Mouse (Mus musculus) midbrain, embryonic 14.5 days (tissue): Measurements from ENCODE around the gene Caln1. TPM values are rescaled to one million over a fixed set of nuclear protein-coding genes. Genes with fewer than 3 reads are reported as not detected.

Experiments used
- ATAC-seq: fragments of 200-750 bp; cut with Nextera tagmentation; 2 replicates; pipeline ENCODE4 v1.8.0; 2017; ENCODE audit warnings: moderate number of reproducible peaks, moderate library complexity; ENCODE audit not compliant: low FRiP score, low TSS enrichment
- DNase-seq: peaks from one replicate; pipeline ENCODE4 v3.0.0-alpha.2; 2015
- H3K27ac ChIP-seq: fragments of 300-500 bp; sonication (generic); replicated peaks from 2 replicates; pipeline ENCODE4 v1.5.1; 2014; ENCODE audit warnings: mild to moderate bottlenecking, low read depth, low read length, moderate library complexity
- H3K27me3 ChIP-seq: fragments of 300-500 bp; sonication (generic); 2 replicates; pipeline ENCODE4 v1.6.1; 2014; ENCODE audit warnings: low read length, control low read depth, mixed read lengths; ENCODE audit not compliant: control insufficient read depth, insufficient read depth
- H3K36me3 ChIP-seq: fragments of 300-500 bp; sonication (generic); 2 replicates; pipeline ENCODE4 v1.6.1; 2014; ENCODE audit warnings: low read length, control low read depth; ENCODE audit not compliant: control insufficient read depth, insufficient read depth
- H3K4me1 ChIP-seq: fragments of 300-500 bp; sonication (generic); 2 replicates; pipeline ENCODE4 v1.6.1; 2014; ENCODE audit warnings: mild to moderate bottlenecking, antibody characterized with exemption, low read length, control low read depth; ENCODE audit not compliant: control insufficient read depth, insufficient read depth
- H3K4me2 ChIP-seq: fragments of 300-500 bp; sonication (generic); 2 replicates; pipeline ENCODE4 v1.6.1; 2014; ENCODE audit warnings: mild to moderate bottlenecking, low read length, moderate library complexity
- H3K4me3 ChIP-seq: fragments of 300-500 bp; sonication (generic); replicated peaks from 2 replicates; pipeline ENCODE4 v1.5.1; 2014; ENCODE audit warnings: low read depth, low read length
- H3K9ac ChIP-seq: fragments of 300-500 bp; sonication (generic); replicated peaks from 2 replicates; pipeline ENCODE4 v1.6.1; 2014; ENCODE audit warnings: mild to moderate bottlenecking, low read length, moderate library complexity
- H3K9me3 ChIP-seq: fragments of 300-500 bp; sonication (generic); 2 replicates; pipeline ENCODE4 v1.6.1; 2016; ENCODE audit warnings: low read length, control low read depth, mixed read lengths; ENCODE audit not compliant: control insufficient read depth
- WGBS: fragments of 180-500 bp; shearing (Covaris S2); extraction: QIAGEN DNeasy Blood & Tissue Kit; methylation state at CpG from one replicate; pipeline ENCODE4 v1.1.7; 2014; 5-methylcytosine and 5-hydroxymethylcytosine counted together
- polyA plus RNA-seq: library from polyadenylated mRNA; unstranded; fragments of >200 nt; fragmentation: Nextera tagmentation; extraction: Ambion mirVana; gene quantifications from 2 replicates; pipeline ENCODE4 v1.2.1, GENCODE M21; 2014

Caln1 gene
- polyA plus RNA-seq, 1 experiment from 2014 or later: 8.4 TPM

DNA sequence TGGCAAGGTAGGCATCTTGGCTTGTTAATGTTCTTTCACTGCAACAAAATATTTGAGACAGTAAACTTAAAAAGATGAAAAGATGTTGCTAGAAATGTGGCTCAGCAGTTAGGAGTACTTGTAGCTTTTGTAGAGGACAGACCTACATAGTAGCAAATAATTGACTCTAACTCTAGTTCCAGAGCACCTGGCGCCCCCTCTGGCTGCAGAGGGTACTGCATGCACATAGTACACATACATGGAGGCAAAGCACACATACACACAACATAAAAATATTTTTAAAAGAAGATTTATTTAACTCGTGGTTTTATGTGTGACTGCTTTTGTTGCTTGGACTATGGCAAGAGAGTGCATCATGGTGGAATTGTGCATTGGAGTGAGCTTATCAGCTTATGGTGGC, 151.3 kb downstream of the Caln1 start:
- H3K27me3 ChIP-seq: no peaks in the 10 kb centered on the region
- WGBS: 76% methylated on average over 2 of the region's 2 CpGs
- H3K4me2 ChIP-seq: no peak overlapping the region
- no peaks in the 10 kb centered on the region for H3K4me1 ChIP-seq
- no peak overlapping the region for H3K27ac ChIP-seq
- no peak for DNase-seq
- no peaks in the 10 kb centered on the region for H3K36me3 ChIP-seq
- ATAC-seq: no peak
- H3K4me3 ChIP-seq: no peak overlapping the region
- no peaks in the 10 kb centered on the region for H3K9me3 ChIP-seq
- no peak overlapping the region for H3K9ac ChIP-seq

DNA sequence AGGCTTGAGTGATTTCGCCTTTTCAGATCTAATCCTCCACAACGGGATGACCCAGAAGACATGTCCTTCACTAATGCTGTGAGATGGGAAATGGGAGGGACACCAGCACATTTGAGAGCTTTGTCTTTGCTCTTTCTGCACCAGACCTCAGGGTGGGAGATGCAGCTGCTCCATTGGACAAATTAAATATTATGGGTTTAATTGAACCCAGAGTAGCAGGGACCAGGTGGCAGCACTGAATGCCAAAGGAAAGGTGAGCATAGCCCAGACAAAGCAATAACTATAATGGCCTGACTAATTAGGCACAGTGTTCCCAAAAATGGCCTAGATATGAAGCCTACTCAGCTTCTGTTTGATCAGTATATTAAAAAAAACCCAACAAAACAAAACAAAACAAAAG, 158.2 kb downstream of the Caln1 start:
- DNase-seq: no peak
- 81% methylated on average over 2 of the region's 2 CpGs for WGBS
- Histone ChIP-seq H3K4me2 (no peak overlapping the region), H3K27ac (no peak overlapping the region), H3K4me1 (no peaks in the 10 kb centered on the region), H3K9ac (no peak overlapping the region), H3K36me3 (no peaks in the 10 kb centered on the region), H3K9me3 (no peaks in the 10 kb centered on the region), H3K4me3 (no peak overlapping the region), H3K27me3 (no peaks in the 10 kb centered on the region)
- ATAC-seq: no peak

DNA sequence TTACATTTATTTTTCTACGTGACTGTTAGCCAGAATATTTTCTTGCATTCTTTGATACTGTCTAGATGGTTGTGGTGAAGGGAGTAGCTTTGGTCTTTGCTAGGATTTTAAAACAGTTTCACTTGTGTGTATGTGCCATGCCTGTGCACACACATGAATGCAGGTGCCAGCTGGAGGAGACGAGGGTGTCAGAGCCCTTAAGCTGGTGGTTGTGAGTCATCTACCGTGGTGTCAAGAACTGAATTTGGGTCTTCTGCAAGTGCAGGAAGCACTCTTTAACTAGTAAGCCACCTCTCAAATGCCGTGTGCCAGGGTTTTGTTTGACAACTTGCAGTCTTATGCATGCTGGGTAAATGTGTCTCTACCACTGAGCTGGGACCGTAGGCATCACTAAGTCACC, 178.2 kb downstream of the Caln1 start:
- no peak overlapping the region for H3K4me2 ChIP-seq
- no peak overlapping the region for H3K4me3 ChIP-seq
- H3K9ac ChIP-seq: no peak overlapping the region
- WGBS: 91% methylated on average over 5 of the region's 5 CpGs
- DNase-seq (no peak), ATAC-seq (no peak)
- H3K9me3 ChIP-seq: no peaks in the 10 kb centered on the region
- no peaks in the 10 kb centered on the region for H3K36me3 ChIP-seq
- H3K27ac ChIP-seq: no peak overlapping the region
- H3K27me3 ChIP-seq: no peaks in the 10 kb centered on the region
- no peaks in the 10 kb centered on the region for H3K4me1 ChIP-seq

DNA sequence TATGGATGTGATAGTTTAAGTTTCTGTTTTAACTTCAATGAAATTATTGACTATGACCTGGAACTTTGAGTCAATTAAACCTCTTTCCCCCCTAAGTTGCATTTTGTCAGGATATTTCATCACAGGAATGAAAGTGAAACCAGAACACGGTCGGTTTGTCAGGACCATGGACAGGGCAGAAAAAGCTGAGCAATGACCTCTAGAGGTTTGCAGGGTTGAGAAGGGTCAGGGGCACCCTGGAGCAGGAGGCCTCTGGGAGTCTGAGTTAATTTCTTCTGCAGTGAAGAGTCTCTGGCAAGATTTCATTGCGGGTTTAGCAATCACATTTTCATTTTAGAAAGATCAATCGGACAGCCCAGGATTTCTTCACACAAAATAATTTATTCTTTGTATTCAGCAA, 184.7 kb downstream of the Caln1 start:
- H3K27me3 ChIP-seq: no peaks in the 10 kb centered on the region
- no peaks in the 10 kb centered on the region for H3K9me3 ChIP-seq
- no peak overlapping the region for H3K9ac ChIP-seq
- no peaks in the 10 kb centered on the region for H3K36me3 ChIP-seq
- H3K4me3 ChIP-seq: no peak overlapping the region
- ATAC-seq (no peak), DNase-seq (no peak)
- no peaks in the 10 kb centered on the region for H3K4me1 ChIP-seq
- no peak overlapping the region for H3K4me2 ChIP-seq
- no peak overlapping the region for H3K27ac ChIP-seq
- WGBS: 64% methylated on average over 4 of the region's 4 CpGs

DNA sequence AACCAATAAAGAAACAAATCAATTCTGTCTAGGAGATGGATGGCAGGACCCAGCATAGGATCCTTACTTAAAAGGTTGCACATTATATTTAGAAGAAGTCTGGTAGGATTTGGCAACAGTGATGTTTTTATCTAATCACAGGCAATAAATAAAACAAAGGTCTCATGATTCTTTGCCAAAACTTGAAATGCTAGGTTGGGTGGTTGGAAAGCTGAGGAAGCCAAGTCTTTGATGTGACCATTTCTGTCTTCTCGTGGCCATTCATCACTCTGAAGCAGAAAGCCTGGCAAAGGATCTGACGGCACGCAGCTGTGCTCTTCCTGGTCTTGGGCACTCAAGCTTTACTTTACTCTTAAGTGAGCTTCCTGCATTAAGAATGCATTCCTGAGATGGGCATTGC, 193.9 kb downstream of the Caln1 start:
- Histone ChIP-seq H3K4me3 (no peak overlapping the region), H3K36me3 (no peaks in the 10 kb centered on the region), H3K4me1 (no peaks in the 10 kb centered on the region), H3K9ac (no peak overlapping the region), H3K9me3 (no peaks in the 10 kb centered on the region), H3K4me2 (no peak overlapping the region), H3K27me3 (no peaks in the 10 kb centered on the region), H3K27ac (no peak overlapping the region)
- no peak for ATAC-seq
- DNase-seq: no peak
- WGBS: 89% methylated on average over 3 of the region's 3 CpGs

DNA sequence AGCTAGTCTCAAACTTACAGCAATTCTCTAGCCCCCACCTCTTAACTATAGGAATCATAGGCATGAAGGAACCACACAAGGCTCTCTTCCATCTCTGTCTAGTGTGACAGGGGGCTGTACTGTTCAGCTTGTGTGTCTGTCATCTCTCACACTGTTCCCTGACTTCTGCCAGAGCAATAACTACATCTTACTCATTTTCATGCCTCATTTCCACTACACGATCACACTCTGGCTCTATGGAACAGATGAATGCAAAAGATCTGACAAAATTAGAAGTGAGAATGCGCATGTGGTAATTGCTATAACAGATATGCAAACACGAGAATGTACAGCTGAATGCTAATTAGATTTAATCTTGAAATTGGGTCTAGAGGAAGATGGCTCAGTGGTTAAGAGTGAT, 196.7 kb downstream of the Caln1 start:
- Histone ChIP-seq H3K4me1 (no peaks in the 10 kb centered on the region), H3K9me3 (no peaks in the 10 kb centered on the region), H3K9ac (no peak overlapping the region), H3K36me3 (no peaks in the 10 kb centered on the region), H3K27me3 (no peaks in the 10 kb centered on the region), H3K4me2 (no peak overlapping the region), H3K27ac (no peak overlapping the region), H3K4me3 (no peak overlapping the region)
- no peak for DNase-seq
- no peak for ATAC-seq
- whole genome bisulfite sequencing: 81% methylated on average over 3 of the region's 3 CpGs

DNA sequence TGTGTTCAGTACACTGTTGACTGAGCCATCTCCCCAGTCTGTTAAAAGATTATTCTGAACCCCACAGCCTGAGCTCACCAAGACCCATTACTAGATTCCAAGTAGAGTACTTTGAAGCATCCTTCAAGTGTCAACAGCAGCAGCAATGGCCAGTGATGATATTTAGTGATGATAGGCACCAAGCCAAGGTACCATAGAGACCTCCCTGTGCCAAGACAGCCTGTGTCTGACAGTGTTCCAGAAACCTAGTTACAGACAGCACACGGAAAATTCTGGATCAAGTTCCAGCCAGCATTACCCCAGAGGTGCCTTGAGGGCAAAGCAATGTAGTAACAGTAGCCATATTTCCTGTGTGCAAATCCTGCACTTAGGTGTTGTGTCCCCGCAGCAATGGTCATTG, 208.3 kb downstream of the Caln1 start:
- Histone ChIP-seq H3K4me1 (no peaks in the 10 kb centered on the region), H3K27ac (no peak overlapping the region), H3K9me3 (no peaks in the 10 kb centered on the region), H3K36me3 (no peaks in the 10 kb centered on the region), H3K4me3 (no peak overlapping the region), H3K4me2 (no peak overlapping the region), H3K9ac (no peak overlapping the region), H3K27me3 (no peaks in the 10 kb centered on the region)
- WGBS: 90% methylated on average over 2 of the region's 2 CpGs
- no peak for ATAC-seq
- DNase-seq: no peak

DNA sequence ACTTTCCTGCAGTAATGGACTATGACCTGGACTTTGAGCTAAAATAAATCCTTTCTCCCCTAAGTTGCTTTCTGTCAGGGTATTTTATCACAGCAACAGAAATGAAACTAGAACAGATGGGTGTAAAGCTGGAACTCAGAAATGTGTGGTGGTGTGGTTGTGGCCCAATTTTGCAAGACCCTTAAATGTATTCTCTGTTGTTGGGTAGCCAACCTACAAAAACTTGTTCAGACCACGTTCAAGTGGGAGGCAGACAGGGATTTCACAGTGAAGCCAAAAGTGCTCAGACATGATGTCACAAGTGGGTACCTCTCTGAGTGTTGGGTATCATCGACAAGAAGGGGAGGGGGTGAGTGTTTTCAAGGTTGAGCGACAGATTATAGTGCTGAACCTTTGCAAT, 214.8 kb downstream of the Caln1 start:
- no peaks in the 10 kb centered on the region for H3K27me3 ChIP-seq
- H3K9ac ChIP-seq: no peak overlapping the region
- DNase-seq (no peak), ATAC-seq (no peak)
- no peaks in the 10 kb centered on the region for H3K36me3 ChIP-seq
- no peaks in the 10 kb centered on the region for H3K4me1 ChIP-seq
- 87% methylated on average over 3 of the region's 3 CpGs for WGBS
- no peak overlapping the region for H3K4me3 ChIP-seq
- no peaks in the 10 kb centered on the region for H3K9me3 ChIP-seq
- H3K4me2 ChIP-seq: no peak overlapping the region
- no peak overlapping the region for H3K27ac ChIP-seq

DNA sequence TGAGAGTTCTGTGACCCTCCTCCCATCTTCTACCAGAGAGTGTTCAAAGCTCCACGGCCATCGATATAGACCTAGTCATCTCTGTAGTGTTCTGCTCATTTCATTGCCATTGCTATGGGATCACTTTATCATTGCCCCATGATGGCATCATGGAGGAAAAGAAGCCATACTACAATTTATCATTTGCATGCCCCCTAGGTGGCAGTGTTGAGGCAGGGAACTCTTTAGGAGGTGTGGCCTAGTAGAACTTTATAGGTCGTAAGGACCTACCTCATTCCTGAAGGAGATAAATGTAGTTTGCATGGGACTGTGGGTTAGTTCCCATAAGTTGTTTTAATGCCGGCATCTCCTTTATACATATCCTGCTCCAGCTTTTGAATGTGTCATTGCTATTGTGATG, 217.0 kb downstream of the Caln1 start:
- ATAC-seq (no peak), DNase-seq (no peak)
- H3K27me3 ChIP-seq: no peaks in the 10 kb centered on the region
- H3K9me3 ChIP-seq: 0 out of 2 replicates have a peak, but pooled peaks cover 3% of the 10 kb centered on the region
- H3K4me2 ChIP-seq: no peak overlapping the region
- H3K4me1 ChIP-seq: no peaks in the 10 kb centered on the region
- 94% methylated on average over 4 of the region's 4 CpGs for WGBS
- no peak overlapping the region for H3K27ac ChIP-seq
- no peaks in the 10 kb centered on the region for H3K36me3 ChIP-seq
- no peak overlapping the region for H3K4me3 ChIP-seq
- H3K9ac ChIP-seq: no peak overlapping the region
